Mouse (Mus musculus): ENCODE measurements around the gene Ankrd63. TPM values are rescaled to one million over a fixed set of nuclear protein-coding genes. Genes with fewer than 3 reads are reported as not detected.

The Ankrd63 gene
- total RNA-seq, 2 experiments from 2014 or later, result 0.06 TPM; not detected in 1

DNA sequence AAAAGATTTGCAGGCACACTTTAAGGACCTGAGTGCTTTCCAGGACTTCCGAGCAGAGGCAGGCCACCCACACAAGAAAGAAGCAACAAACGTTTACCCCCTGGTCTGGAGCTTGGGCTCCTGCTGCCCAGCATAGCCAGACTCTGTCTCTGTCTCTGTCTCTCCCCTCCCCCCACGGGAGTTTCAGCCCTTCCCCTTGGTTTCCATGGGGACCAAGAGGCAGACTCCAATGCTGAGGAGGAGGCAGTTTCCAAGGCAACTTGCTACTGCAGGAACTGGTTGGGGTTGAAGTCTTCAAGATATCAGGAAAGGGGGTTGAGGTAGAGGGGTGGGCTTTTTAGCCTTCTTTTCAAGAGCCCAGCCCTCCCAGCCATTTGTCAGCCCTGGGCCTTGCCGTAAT is 10.5 kb upstream of the Ankrd63 start:
- intact Hi-C loops (cut with DNase I), result no loop called here
- Histone ChIP-seq H3K4me3 (no peak overlapping the region), H3K27ac (no peak overlapping the region)
- TF ChIP-seq CTCF (IDR thresholded peaks at IDR 0.05), result no peak
- DNase-seq, result no peak

DNA sequence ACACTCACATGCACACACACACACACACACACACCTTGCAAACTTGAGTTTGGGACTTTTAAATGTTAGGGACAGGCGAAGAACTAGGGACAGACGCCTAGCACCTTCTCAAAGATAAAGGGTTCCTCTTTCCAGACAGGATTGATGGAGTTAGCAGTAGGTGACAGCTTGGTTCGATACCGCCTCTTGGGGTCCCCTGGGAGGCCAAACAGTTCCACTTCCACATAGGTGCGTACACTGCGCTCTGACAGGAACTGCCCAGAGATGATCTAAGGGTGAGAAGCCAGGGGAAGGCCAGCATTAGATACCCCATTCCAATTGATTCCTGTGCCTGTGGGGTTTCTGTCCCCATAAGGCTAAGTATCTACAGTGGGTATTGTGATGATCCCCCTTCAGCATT is 9.9 kb upstream of the Ankrd63 start:
- no peak for TF ChIP-seq CTCF (IDR thresholded peaks at IDR 0.05)
- intact Hi-C loops (cut with DNase I), result no loop called here
- Histone ChIP-seq H3K4me3 (no peak overlapping the region), H3K27ac (no peak overlapping the region)
- DNase-seq, result no peak

DNA sequence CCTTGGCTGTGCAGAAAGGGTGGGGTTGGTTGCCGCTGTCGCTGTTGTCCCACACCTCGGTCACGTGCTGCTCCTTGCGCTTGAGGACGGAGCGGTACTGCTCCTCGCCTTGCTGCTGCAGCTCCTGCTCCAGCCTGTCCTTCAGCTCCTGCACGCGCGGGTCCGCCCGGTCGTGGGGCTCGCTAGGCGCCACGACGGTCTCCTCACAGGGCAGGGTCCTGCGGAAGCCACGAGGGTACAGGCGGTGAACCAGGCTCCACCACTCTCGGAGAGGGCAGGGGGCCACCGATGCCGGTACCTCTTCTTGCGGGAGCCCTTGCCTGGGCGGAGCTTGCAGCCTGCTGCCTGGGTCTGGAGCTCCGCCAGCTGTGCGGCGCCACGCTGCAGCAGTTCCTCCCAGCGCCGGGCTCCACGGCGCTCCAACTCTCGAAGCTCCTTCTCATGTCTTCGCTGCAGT is 7.3 kb upstream of the Ankrd63 start:
- intact Hi-C loops (cut with DNase I), result no loop called here
- H3K4me3 ChIP-seq, result peak overlapping the region; percentile 65
- TF ChIP-seq CTCF (IDR thresholded peaks at IDR 0.05), result no peak
- DNase-seq, result peak; percentile 74
- no peak overlapping the region for H3K27ac ChIP-seq

DNA sequence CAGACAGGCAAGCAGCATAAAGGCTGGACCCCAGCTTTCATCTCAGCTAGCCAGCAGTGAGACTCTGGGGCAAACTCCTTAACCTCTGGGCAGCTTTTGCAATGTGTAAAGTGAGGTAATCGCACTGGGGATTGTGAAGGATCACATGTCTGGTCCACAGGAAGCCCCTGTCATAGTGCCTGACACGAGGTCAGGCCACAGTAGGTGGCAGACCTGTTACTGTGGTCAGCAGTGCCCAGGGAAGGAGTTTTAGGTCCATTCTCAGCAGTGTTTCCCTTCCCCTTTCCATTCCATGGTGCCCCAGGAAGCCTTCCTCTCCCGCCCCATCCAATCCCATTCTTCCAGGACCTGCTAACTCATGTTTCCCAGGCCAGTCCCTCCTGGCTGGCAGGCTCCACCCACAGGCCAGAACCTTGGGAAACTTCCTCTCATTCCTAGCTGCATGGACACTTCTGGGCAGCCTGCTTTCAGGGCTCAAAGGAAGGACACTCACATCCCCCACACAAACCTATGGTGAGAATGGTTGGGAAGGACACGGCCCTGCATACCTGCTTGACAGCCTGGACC is 6.0 kb upstream of the Ankrd63 start:
- intact Hi-C loops (cut with DNase I), result no loop called here
- DNase-seq, result no peak
- H3K4me3 ChIP-seq, result no peak overlapping the region
- no peak overlapping the region for H3K27ac ChIP-seq
- no peak for TF ChIP-seq CTCF (IDR thresholded peaks at IDR 0.05)

DNA sequence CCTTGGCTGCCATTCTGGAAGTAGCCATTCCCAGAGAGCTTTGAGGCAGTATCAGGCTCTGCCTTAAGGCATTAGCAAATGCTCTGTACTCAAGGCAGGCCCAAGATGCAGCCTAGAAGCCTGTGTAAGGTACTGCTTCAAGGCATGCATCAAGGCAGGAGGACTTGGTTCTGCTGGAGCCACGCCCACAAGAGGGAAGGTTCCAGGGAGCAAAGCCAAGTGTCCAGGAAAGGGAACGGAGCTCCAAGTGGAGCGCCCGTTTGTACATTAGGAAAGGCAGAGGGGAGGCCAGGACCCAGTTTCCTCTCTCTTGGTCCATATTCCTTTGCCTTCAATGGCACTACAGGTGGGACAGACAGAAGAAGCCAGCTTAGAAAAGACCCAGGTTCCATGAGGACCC is 4.7 kb upstream of the Ankrd63 start:
- H3K4me3 ChIP-seq, result no peak overlapping the region
- no peak for DNase-seq
- intact Hi-C loops (cut with DNase I), result no loop called here
- no peak for TF ChIP-seq CTCF (IDR thresholded peaks at IDR 0.05)
- no peak overlapping the region for H3K27ac ChIP-seq

DNA sequence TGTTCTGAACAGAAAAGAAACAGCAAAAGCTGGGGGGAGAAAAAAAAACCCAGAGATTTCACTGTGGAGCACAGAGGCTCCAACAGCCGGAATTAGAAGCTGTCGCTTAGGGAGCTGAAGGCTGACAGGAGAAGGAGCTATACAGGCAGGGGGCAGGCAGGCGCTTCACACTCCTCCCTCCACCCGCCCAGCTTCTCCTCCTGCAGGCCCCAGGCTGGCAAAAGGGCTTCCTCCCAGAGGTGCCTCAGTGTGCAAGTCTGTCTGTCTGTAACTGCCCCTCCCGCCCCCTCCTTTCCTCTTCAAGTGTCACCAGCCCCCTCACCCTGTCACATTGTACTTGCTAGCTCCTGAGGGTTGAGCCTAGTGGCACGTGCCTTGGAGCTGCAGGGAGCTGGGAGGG is 2.7 kb upstream of the Ankrd63 start:
- TF ChIP-seq CTCF (IDR thresholded peaks at IDR 0.05), result no peak
- no peak overlapping the region for H3K4me3 ChIP-seq
- no peak overlapping the region for H3K27ac ChIP-seq
- DNase-seq, result no peak
- intact Hi-C loops (cut with DNase I), result no loop called here

DNA sequence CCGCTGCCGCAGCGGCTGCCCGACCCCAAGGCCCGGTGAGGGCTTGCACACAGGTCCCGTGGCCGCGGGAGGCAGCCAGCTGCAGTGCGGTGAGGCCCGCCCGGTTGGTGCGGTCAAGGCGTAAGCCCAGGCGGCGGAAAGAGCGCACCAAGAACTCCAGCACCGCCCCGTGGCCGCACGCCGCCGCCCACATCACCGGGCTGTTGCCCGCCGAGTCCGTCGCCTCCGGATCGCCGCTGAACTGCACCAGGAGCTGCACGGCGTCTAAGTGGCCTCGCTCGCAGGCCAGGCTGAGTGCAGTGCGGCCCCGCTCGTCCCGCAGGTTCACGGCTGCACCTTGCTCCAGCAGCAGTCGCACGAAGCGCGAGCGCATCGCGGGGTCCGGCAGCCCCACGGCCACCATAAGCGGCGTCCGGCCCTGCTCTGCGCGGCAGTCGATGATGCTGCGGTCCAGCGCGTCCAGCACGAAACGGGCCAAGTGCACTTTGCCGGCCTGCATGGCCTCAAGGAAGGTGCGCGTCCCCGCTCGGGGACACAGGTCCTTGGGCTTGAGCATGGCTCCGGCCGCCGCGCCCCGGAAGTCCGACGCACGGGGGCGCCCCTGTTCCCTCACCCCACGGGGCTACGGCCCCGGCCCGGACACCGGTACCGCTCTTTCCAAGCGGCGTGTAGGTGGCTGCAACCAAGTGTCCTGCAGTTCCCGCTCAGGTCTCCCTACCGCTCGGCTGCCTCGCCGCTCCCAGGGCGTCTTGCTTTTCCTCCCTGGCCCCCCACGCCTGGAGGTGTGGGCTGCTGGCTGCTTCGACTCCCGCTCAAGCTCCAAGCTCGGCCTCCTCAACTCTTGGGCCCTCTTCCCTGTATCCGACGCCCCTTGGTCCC is 641 bp downstream of the Ankrd63 start:
- intact Hi-C loops (cut with DNase I), result loop anchor here (1.0 kb wide), 1 partner anchor 180 kb away; no protein-coding TSS in a partner anchor
- DNase-seq, result peak; percentile 75

DNA sequence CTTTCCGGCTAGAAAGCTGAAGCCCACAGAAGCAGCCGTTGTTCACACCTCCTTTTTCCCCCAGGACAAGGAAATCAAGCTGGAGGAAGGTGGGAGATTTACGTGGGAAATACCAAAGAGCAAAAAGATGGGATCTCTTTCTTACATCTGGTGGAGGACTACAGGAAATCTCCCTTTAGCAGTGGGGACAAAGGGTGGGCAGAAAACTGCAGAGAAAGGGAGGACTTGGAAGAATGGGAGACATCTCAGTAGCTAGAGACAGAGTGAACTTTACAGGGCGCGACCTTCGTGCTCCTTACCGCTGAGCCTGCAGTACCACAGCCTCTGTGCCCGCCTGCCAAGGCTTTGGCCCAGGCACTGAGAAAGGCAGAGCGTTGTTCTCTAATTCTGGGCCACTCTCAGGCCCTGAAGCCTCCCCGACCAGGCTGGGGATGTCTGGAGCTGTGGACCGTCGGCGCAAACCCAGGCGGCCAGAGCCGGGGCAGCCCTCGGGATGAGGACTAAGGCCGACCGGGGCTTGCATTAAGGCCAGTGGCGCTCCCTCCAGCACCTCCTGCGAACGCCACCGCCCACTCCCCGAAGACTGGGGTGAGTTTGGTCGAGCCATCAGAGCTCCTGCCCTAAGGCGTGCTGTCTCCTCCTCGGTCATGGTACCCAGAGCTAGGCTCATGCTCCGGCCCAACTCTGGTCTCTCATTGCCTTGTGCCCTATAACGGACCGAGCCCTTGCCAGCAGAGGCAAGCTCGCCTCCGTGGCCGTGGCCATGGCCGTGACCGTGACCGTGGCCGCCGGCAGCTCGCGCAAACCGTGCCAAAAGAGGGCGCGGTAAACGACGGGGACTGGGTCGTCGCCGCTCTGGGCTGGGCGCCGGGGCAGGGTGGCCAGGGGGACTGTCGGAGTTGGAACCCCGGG is 1.5 kb downstream of the Ankrd63 start:
- Histone ChIP-seq H3K4me3 (peak overlapping the region; percentile 78), H3K27ac (no peak overlapping the region)
- intact Hi-C loops (cut with DNase I), result no loop called here
- no peak for TF ChIP-seq CTCF (IDR thresholded peaks at IDR 0.05)
- no peak for DNase-seq

More for the DNA sequence above, 641 bp downstream of the Ankrd63 start:
- Histone ChIP-seq H3K27ac (no peak overlapping the region), H3K4me3 (peak overlapping the region; percentile 78)
- peak; percentile 58 for TF ChIP-seq CTCF (IDR thresholded peaks at IDR 0.05)

DNA sequence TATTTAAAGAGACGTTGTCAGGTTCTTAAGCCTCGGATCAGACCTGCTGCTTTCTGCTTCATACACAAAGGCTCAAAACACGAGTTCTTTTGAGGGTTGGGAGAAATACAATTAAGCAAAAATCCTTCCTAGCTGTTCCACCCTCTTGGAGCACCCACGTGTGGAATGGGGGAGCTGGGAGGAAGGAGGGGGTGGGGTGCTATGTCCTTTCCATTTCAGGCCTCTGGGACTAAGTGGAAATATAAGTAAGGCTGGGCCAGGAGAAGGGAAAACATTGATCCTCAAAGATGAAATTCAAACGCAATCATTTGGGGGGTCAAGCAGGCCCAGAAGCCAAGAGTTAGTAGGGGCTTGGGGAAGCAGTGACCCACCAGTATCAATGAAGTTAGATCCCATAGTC is 2.6 kb downstream of the Ankrd63 start:
- no peak for DNase-seq
- H3K27ac ChIP-seq, result no peak overlapping the region
- intact Hi-C loops (cut with DNase I), result no loop called here
- no peak for TF ChIP-seq CTCF (IDR thresholded peaks at IDR 0.05)
- no peak overlapping the region for H3K4me3 ChIP-seq

DNA sequence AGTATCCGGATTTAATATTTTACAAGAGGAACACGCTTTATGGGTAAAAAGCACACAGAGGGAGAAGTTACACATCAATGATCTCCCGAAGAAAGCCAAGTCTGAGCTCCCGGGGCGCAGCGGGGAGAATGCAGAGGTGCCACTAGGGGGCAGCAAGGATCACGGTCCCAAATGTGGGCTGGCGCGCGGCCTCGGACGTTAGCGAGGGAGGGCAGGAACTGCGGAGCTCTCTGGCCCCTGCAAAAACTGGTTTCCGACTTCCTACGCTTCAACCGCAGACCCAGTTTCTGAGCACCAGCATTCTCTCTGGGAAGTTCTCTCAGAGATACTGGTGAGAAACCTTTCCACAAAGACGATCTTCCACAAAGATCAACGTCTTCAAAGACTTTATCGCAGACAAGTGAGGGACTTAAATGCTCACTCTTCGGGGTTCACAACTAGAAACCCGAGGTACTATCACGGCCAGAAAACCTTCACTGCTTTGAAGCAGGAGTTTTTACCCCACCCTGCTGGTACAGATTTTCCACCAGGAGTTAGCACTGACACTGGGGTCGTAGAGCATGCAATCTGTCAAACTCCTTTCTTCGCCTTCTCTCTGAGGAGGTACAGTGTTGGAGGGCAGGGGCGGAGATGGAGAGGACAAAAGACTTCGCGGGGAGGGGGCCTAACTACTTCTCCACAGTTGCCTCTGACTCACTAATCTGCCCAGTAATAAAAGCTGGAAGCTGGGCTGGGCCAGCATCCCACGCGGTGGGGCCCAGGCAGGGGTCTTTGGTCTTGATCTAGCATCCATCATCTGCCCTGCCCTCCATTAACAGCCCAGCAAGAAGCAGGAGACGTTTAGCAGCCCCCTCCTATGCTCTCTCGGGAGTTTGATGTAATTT is 3.3 kb downstream of the Ankrd63 start:
- no peak; the same call in 1 of the 2 replicates for TF ChIP-seq CTCF (IDR thresholded peaks at IDR 0.05)
- DNase-seq, result peak; percentile 90
- Histone ChIP-seq H3K4me3 (peak overlapping the region; percentile 65), H3K27ac (peak overlapping the region; percentile 28; the same call in 1 of the 2 replicates)
- intact Hi-C loops (cut with DNase I), result loop anchor here (1.0 kb wide), 1 partner anchor 30 kb away; no protein-coding TSS in a partner anchor

DNA sequence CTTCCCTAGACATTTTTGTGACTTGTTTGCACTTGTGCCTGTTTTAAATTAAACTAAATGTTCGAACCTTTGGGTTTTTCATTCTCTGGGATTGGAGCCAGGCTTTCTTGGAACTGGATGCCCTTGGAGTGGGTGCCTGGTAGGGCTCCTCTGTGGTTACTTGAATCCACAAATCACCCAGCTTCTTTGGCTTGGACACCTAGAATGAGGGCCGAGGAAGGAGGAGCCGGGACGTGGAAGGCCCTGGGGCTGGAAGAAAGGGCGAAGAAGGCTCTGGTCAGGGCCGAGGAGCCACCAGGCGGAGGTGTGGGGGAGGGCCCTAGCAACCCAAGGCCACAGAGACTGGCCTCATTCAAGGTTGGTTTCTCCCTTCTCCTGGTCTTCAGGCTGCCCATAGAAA is 5.8 kb downstream of the Ankrd63 start:
- intact Hi-C loops (cut with DNase I), result loop anchor here (5.0 kb wide), 1 partner anchor 211 kb away; no protein-coding TSS in a partner anchor
- no peak overlapping the region for H3K4me3 ChIP-seq
- DNase-seq, result peak; percentile 50
- TF ChIP-seq CTCF (IDR thresholded peaks at IDR 0.05), result no peak
- peak overlapping the region; percentile 35 for H3K27ac ChIP-seq
